Comparison of ENCODE assay signal across 6 mouse cellular contexts in the genomic region with DNA sequence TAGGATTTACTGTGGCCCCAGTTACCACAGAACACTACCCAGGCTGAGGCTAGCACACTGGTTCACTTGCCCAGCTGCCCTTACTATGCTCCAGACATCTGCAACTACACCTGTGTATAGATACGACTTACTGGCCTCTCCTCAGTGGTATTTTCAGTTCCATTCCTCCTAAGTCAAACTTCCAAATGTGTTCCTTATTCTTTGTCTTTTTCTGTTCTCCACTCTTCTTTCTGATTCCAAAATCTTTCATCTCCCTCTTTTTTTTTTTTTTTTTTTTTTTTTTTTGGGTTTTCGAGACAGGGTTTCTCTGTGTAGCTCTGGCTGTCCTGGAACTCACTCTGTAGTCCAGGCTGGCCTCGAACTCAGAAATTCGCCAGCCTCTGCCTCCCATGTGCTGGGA. TPM values are rescaled to one million over a fixed set of nuclear protein-coding genes. Genes with fewer than 3 reads are reported as not detected.
A peak's percentile ranks its signal among the peaks of the same experiment; 100 is the strongest.
DNase-seq lines count a peak whose midpoint lies in the region; ATAC-seq and TF ChIP-seq lines count a peak whose summit lies in the region.
"Not testable (repeated sequence)": the region's sequence is repeated elsewhere in the genome, so short reads cannot be mapped to it uniquely, and the experiment has no call there.
"Had no signal": no experiment of that assay in that cellular context is flagged by ENCODE, and none has a peak within 500 bp of the region (broad histone marks: within the 10 kb centered on the region; RNA-seq: fewer than 3 reads in every experiment).

No protein-coding gene starts in this region.

- 76% methylated on average over 3 of the region's 4 CpGs for WGBS in intestine, postnatal 0 days
- WGBS in lung, postnatal 0 days = 94% methylated on average over 3 of the region's 4 CpGs

- TF ChIP-seq EP300 in MEL (IDR thresholded peaks at IDR 0.05; ENCODE audit: low read depth in 1 of 2, low read length in 2 of 2); lung, postnatal 0 days (IDR thresholded peaks at IDR 0.05): not testable (repeated sequence)

- not testable (repeated sequence) for H3K4me2 ChIP-seq in intestine, postnatal 0 days (replicated peaks; ENCODE audit: low read depth); lung, postnatal 0 days (replicated peaks; ENCODE audit: low read depth, low read length)

- peaks cover 69% of the 10 kb centered on the region for H3K79me2 ChIP-seq in MEL (ENCODE audit: control insufficient read depth, insufficient read depth, low read length, poor library complexity)

- not testable (repeated sequence) for H3K4me3 ChIP-seq in ES-E14 (ENCODE audit: insufficient read depth in 1 of 2, low read depth in 1 of 2, low read length in 2 of 2, poor library complexity in 1 of 2, severe bottlenecking in 1 of 2); MEL (ENCODE audit: control insufficient read depth in 1 of 2, insufficient read depth in 1 of 2, low read depth in 2 of 2, low read length in 2 of 2); intestine, postnatal 0 days (ENCODE audit: low read depth, low read length); lung, postnatal 0 days (ENCODE audit: low read depth, low read length)

- not testable (repeated sequence) for H3K36me3 ChIP-seq in ES-E14 (ENCODE audit: control insufficient read depth, insufficient read depth, low read length, poor library complexity, severe bottlenecking); intestine, postnatal 0 days (ENCODE audit: control insufficient read depth, insufficient read depth); lung, postnatal 0 days (ENCODE audit: insufficient read depth, low read length)
- H3K36me3 ChIP-seq in MEL (ENCODE audit: control insufficient read depth in 1 of 2, insufficient read depth in 2 of 2, low read length in 2 of 2) = peaks cover 0 to 52% of the 10 kb centered on the region in 2 experiments; a peak in 2 of 4 replicates

- not testable (repeated sequence) for H3K9me3 ChIP-seq in ES-E14 (ENCODE audit: control insufficient read depth, insufficient read depth, low read depth, low read length); MEL (replicated peaks; ENCODE audit: insufficient read depth, low read length); intestine, postnatal 0 days (ENCODE audit: control insufficient read depth); lung, postnatal 0 days (ENCODE audit: low read length)

- not testable (repeated sequence) for TF ChIP-seq RAD21 in MEL (IDR thresholded peaks at IDR 0.05; ENCODE audit: low read depth, low read length)

- not testable (repeated sequence) for H3K4me1 ChIP-seq in ES-E14 (ENCODE audit: control insufficient read depth in 2 of 2, insufficient read depth in 2 of 2, low read length in 2 of 2, poor library complexity in 1 of 2)
- peaks cover 23 to 44% of the 10 kb centered on the region in 2 experiments for H3K4me1 ChIP-seq in MEL (ENCODE audit: control insufficient read depth in 1 of 2, insufficient read depth in 2 of 2, low read length in 2 of 2)
- peaks cover 30% of the 10 kb centered on the region for H3K4me1 ChIP-seq in intestine, postnatal 0 days (replicated peaks; ENCODE audit: control insufficient read depth, insufficient read depth, low read length)
- peaks cover 38% of the 10 kb centered on the region for H3K4me1 ChIP-seq in lung, postnatal 0 days (ENCODE audit: insufficient read depth, low read depth, low read length)

- not testable (repeated sequence) for H3K9ac ChIP-seq in ES-E14 (ENCODE audit: insufficient read depth, low read depth, low read length, poor library complexity, severe bottlenecking); MEL (ENCODE audit: control insufficient read depth, low read depth, low read length, poor library complexity, severe bottlenecking); intestine, postnatal 0 days (ENCODE audit: low read depth, low read length); lung, postnatal 0 days (replicated peaks; ENCODE audit: low read depth)

- in situ Hi-C loops in ES-E14 (cut with MboI; ENCODE audit: low sequenced_read_pairs in 2 of 2, unreplicated experiment in 2 of 2) = not testable (repeated sequence)

- not testable (repeated sequence) for TF ChIP-seq CTCF in MEL (IDR thresholded peaks at IDR 0.05 in 2 of 3, conservative IDR thresholded peaks at IDR 0.05 in 1 of 3; ENCODE audit: control insufficient read depth in 1 of 3, insufficient read depth in 1 of 3, low read depth in 2 of 3, low read length in 3 of 3, poor library complexity in 1 of 3, severe bottlenecking in 1 of 3); intestine, postnatal 0 days (IDR thresholded peaks at IDR 0.05; ENCODE audit: low read depth); lung, postnatal 0 days (IDR thresholded peaks at IDR 0.05)

- not testable (repeated sequence) for TF ChIP-seq POLR2A in MEL (IDR thresholded peaks at IDR 0.05; ENCODE audit: control insufficient read depth in 1 of 2, insufficient read depth in 1 of 2, low read depth in 1 of 2, low read length in 2 of 2, poor library complexity in 1 of 2)

- H3K27me3 ChIP-seq in MEL (ENCODE audit: control insufficient read depth in 1 of 2, insufficient read depth in 2 of 2, low read length in 2 of 2); intestine, postnatal 0 days (replicated peaks; ENCODE audit: control insufficient read depth, insufficient read depth, low read length); lung, postnatal 0 days (replicated peaks; ENCODE audit: insufficient read depth, low read length): not testable (repeated sequence)

- not testable (repeated sequence) for H3K27ac ChIP-seq in ES-E14 (ENCODE audit: insufficient read depth, low read depth, low read length, poor library complexity, severe bottlenecking); MEL (ENCODE audit: control insufficient read depth, low read depth, low read length)
- peak overlapping the region; percentile 50; the same call in 1 of the 2 replicates for H3K27ac ChIP-seq in intestine, postnatal 0 days (ENCODE audit: low read depth, low read length)
- 0 out of 2 replicates have a peak overlapping the region, but pooled peaks have one; percentile 51 for H3K27ac ChIP-seq in lung, postnatal 0 days (ENCODE audit: low read length)

- ATAC-seq in intestine, postnatal 0 days; lung, postnatal 0 days: not testable (repeated sequence)

- not testable (repeated sequence) for DNase-seq in ES-E14 (ENCODE audit: low read depth, low spot score); MEL (ENCODE audit: low read depth, low spot score); lung, postnatal 0 days (ENCODE audit: low spot score)
- peak; percentile 70 for DNase-seq in heart, adult 11 months

TF ChIP-seq in ES-E14, 5 proteins besides CTCF, POLR2A, EP300 and RAD21:
- TF ChIP-seq ZNF384 (IDR thresholded peaks at IDR 0.05; ENCODE audit: low read depth, low read length) = peak; percentile 89

TF ChIP-seq in MEL, 35 proteins besides CTCF, POLR2A, EP300 and RAD21:
- TF ChIP-seq ZNF384 (IDR thresholded peaks at IDR 0.05; ENCODE audit: low read depth, low read length) = peak; percentile 57; the same call in 1 of the 2 replicates

RNA-seq across cellular contexts. Expression of a gene that starts 28.0 kb away (rescaled TPM):
- total RNA-seq in ES-E14 (2012; rRNA removed) = 24.8 and 25.8 TPM in 2 replicates
- total RNA-seq in MEL (2012; rRNA removed) = 33.5 and 34.0 TPM in 2 replicates
- 10 to 100 TPM in 1 of 2 experiments, not detected in 1; 55.7 TPM for polyA plus RNA-seq in MEL (2012; ENCODE audit: insufficient read depth in 1 of 2, insufficient read length in 2 of 2, low read depth in 1 of 2, low replicate concordance in 2 of 2, missing spikeins in 1 of 2)
- 203 and 216 TPM in 2 replicates for polyA plus RNA-seq in intestine, postnatal 0 days (2015; fragmentation: Nextera tagmentation; extraction: Ambion mirVana)
- polyA plus RNA-seq in lung, postnatal 0 days (2015; fragmentation: Nextera tagmentation; extraction: Ambion mirVana) = 91.3 and 104 TPM in 2 replicates

RNA-seq across cellular contexts. Expression of a gene that starts 37.3 kb away (rescaled TPM):
- total RNA-seq in ES-E14 (2012; rRNA removed) (1.2 and 3.9 TPM in 2 replicates), MEL (2012; rRNA removed) (not detected in 2 replicates)
- polyA plus RNA-seq in MEL (2012; ENCODE audit: insufficient read depth in 1 of 2, insufficient read length in 2 of 2, low read depth in 1 of 2, low replicate concordance in 2 of 2, missing spikeins in 1 of 2) = not detected
- 0.48 and 0.53 TPM in 2 replicates for polyA plus RNA-seq in intestine, postnatal 0 days (2015; fragmentation: Nextera tagmentation; extraction: Ambion mirVana)
- polyA plus RNA-seq in lung, postnatal 0 days (2015; fragmentation: Nextera tagmentation; extraction: Ambion mirVana) = 0.57 and 0.83 TPM in 2 replicates
- polyA plus RNA-seq: G1E had no signal
